Mouse (Mus musculus) CH12.LX (cell line): ENCODE data around the gene Brca1. TPM values are rescaled to one million over a fixed set of nuclear protein-coding genes. Genes with fewer than 3 reads are reported as not detected.
"Not testable (repeated sequence)": the region's sequence is repeated elsewhere in the genome, so short reads cannot be mapped to it uniquely, and the experiment has no call there.

Experiments
- DNase-seq: peaks from one replicate; pipeline ENCODE4 v3.0.0-alpha.2; 2013; ENCODE audit errors: extremely low read depth
- H3K27ac ChIP-seq: 2 replicates; pipeline ENCODE4 v1.5.1; 2012; ENCODE audit warnings: low read depth, mild to moderate bottlenecking, control low read depth, moderate library complexity; ENCODE audit not compliant: insufficient read depth
- H3K27me3 ChIP-seq: replicated peaks from 2 replicates; pipeline ENCODE3; 2012; ENCODE audit warnings: inconsistent platforms
- H3K36me3 ChIP-seq, 2 experiments: replicated peaks in 1 of 2; 2 replicates each; pipeline versions ENCODE3 to v1.6.1; 2012; ENCODE audit warnings: inconsistent platforms in 1 of 2, low read length in 1 of 2, mild to moderate bottlenecking in 1 of 2, mixed read lengths in 1 of 2, moderate library complexity in 1 of 2; ENCODE audit not compliant: control insufficient read depth in 1 of 2, insufficient read depth in 1 of 2
- H3K4me1 ChIP-seq, 2 experiments: 2 replicates each; pipeline ENCODE4 v1.6.1; 2012; ENCODE audit warnings: inconsistent platforms in 1 of 2, moderate library complexity in 1 of 2; ENCODE audit not compliant: insufficient read depth in 2 of 2, control insufficient read depth in 1 of 2
- H3K4me2 ChIP-seq: 2 replicates; pipeline ENCODE4 v1.6.1; 2012; ENCODE audit warnings: low read depth, mild to moderate bottlenecking, control low read depth; ENCODE audit not compliant: poor library complexity, insufficient read depth, severe bottlenecking
- H3K4me3 ChIP-seq, 3 experiments: fragments of 150-350 bp in 1 of 3; sonication (generic) in 1 of 3; replicated peaks in 1 of 3; 2 replicates each; pipeline versions ENCODE3 to v1.5.1; 2011 to 2012; ENCODE audit warnings: low read depth in 2 of 3, low read length in 2 of 3, mild to moderate bottlenecking in 2 of 3, moderate library complexity in 2 of 3, control low read depth in 1 of 3, improper control_type of control experiment in 1 of 3, inconsistent platforms in 1 of 3, mixed read lengths in 1 of 3; ENCODE audit not compliant: poor library complexity in 1 of 3
- H3K79me2 ChIP-seq: replicated peaks from 2 replicates; pipeline ENCODE4 v1.6.1; 2012; ENCODE audit warnings: mild to moderate bottlenecking, moderate library complexity; ENCODE audit not compliant: control insufficient read depth, poor library complexity, insufficient read depth, severe bottlenecking; ENCODE audit errors: extremely low read depth
- H3K9ac ChIP-seq: 2 replicates; pipeline ENCODE4 v1.6.1; 2012; ENCODE audit warnings: low read depth, mild to moderate bottlenecking, control low read depth, moderate library complexity; ENCODE audit not compliant: insufficient read depth
- H3K9me3 ChIP-seq: replicated peaks from 2 replicates; pipeline ENCODE3; 2012; ENCODE audit warnings: low read length, inconsistent platforms, mixed read lengths
- BHLHE40 ChIP-seq: IDR thresholded peaks from 2 replicates; pipeline ENCODE4 v1.6.1; 2011; ENCODE audit warnings: mild to moderate bottlenecking, low read depth, low read length, improper control_type of control experiment
- E2F4 ChIP-seq: IDR thresholded peaks from 2 replicates; pipeline ENCODE4 v1.6.1; 2011; ENCODE audit warnings: low read depth, low read length, improper control_type of control experiment; ENCODE audit not compliant: insufficient replicate concordance
- ELF1 ChIP-seq: IDR thresholded peaks from 2 replicates; pipeline ENCODE4 v1.6.1; 2014; ENCODE audit warnings: low read depth, mild to moderate bottlenecking, inconsistent platforms, low read length, improper control_type of control experiment
- EP300 ChIP-seq: IDR thresholded peaks from 2 replicates; pipeline ENCODE4 v1.6.1; 2011; ENCODE audit warnings: low read length, improper control_type of control experiment
- ETS1 ChIP-seq: conservative IDR thresholded peaks from 2 replicates; pipeline ENCODE4 v1.6.1; 2012; ENCODE audit warnings: low read depth, mild to moderate bottlenecking, inconsistent platforms, low read length, improper control_type of control experiment, moderate library complexity
- GABPA ChIP-seq: IDR thresholded peaks from 2 replicates; pipeline ENCODE4 v1.6.1; 2012; ENCODE audit warnings: low read depth, low read length, improper control_type of control experiment, inconsistent platforms; ENCODE audit not compliant: insufficient replicate concordance
- HCFC1 ChIP-seq: IDR thresholded peaks from 2 replicates; pipeline ENCODE4 v1.6.1; 2012; ENCODE audit warnings: low read depth, mild to moderate bottlenecking, inconsistent platforms, low read length, improper control_type of control experiment
- IRF4 ChIP-seq: IDR thresholded peaks from 2 replicates; pipeline ENCODE4 v1.6.1; 2014; ENCODE audit warnings: low read depth, mild to moderate bottlenecking, inconsistent platforms, low read length, improper control_type of control experiment
- JUN ChIP-seq: IDR thresholded peaks from 2 replicates; pipeline ENCODE4 v1.6.1; 2011; ENCODE audit warnings: low read depth, mild to moderate bottlenecking, low read length, improper control_type of control experiment, moderate library complexity; ENCODE audit not compliant: insufficient read depth
- JUND ChIP-seq: conservative IDR thresholded peaks from 2 replicates; pipeline ENCODE4 v1.6.1; 2011; ENCODE audit warnings: low read depth, low read length, improper control_type of control experiment
- KAT2A ChIP-seq: IDR thresholded peaks from 2 replicates; pipeline ENCODE4 v1.6.1; 2012; ENCODE audit warnings: low read length, improper control_type of control experiment, inconsistent platforms; ENCODE audit not compliant: insufficient replicate concordance
- MAFK ChIP-seq: IDR thresholded peaks from 2 replicates; pipeline ENCODE4 v1.6.1; 2011; ENCODE audit warnings: low read length, improper control_type of control experiment; ENCODE audit not compliant: insufficient replicate concordance
- MAZ ChIP-seq: IDR thresholded peaks from 2 replicates; pipeline ENCODE4 v1.6.1; 2012; ENCODE audit warnings: low read depth, mild to moderate bottlenecking, inconsistent platforms, low read length, improper control_type of control experiment, moderate library complexity
- MEF2A ChIP-seq: IDR thresholded peaks from 2 replicates; pipeline ENCODE4 v1.6.1; 2014; ENCODE audit warnings: low read depth, mild to moderate bottlenecking, inconsistent platforms, low read length, improper control_type of control experiment, borderline replicate concordance
- MYC ChIP-seq: IDR thresholded peaks from 2 replicates; pipeline ENCODE4 v1.6.1; 2011; ENCODE audit warnings: low read depth, mild to moderate bottlenecking, improper control_type of control experiment, low read length
- NELFE ChIP-seq: IDR thresholded peaks from 2 replicates; pipeline ENCODE4 v1.6.1; 2011; ENCODE audit warnings: low read depth, low read length, improper control_type of control experiment
- NRF1 ChIP-seq: IDR thresholded peaks from 2 replicates; pipeline ENCODE4 v1.6.1; 2014; ENCODE audit warnings: low read depth, mild to moderate bottlenecking, inconsistent platforms, low read length, improper control_type of control experiment, moderate library complexity
- POLR2A ChIP-seq: IDR thresholded peaks from 2 replicates; pipeline ENCODE4 v1.6.1; 2011; ENCODE audit warnings: low read depth, mild to moderate bottlenecking, improper control_type of control experiment, low read length
- POLR2AphosphoS2 ChIP-seq: IDR thresholded peaks from 2 replicates; pipeline ENCODE4 v1.6.1; 2011; ENCODE audit warnings: low read depth, low read length, improper control_type of control experiment
- RAD21 ChIP-seq: IDR thresholded peaks from 2 replicates; pipeline ENCODE4 v1.6.1; 2011; ENCODE audit warnings: low read depth, mild to moderate bottlenecking, low read length, improper control_type of control experiment, moderate library complexity
- SMC3 ChIP-seq: IDR thresholded peaks from 2 replicates; pipeline ENCODE4 v1.6.1; 2011; ENCODE audit warnings: low read depth, low read length, improper control_type of control experiment
- TCF12 ChIP-seq: IDR thresholded peaks from 2 replicates; pipeline ENCODE4 v1.6.1; 2014; ENCODE audit warnings: low read depth, mild to moderate bottlenecking, inconsistent platforms, low read length, improper control_type of control experiment
- USF2 ChIP-seq: conservative IDR thresholded peaks from 2 replicates; pipeline ENCODE4 v1.6.1; 2011; ENCODE audit warnings: low read depth, low read length, improper control_type of control experiment
- ZKSCAN1 ChIP-seq: IDR thresholded peaks from 2 replicates; pipeline ENCODE4 v1.6.1; 2012; ENCODE audit warnings: low read depth, inconsistent platforms, low read length, improper control_type of control experiment, borderline replicate concordance
- ZMIZ1 ChIP-seq: IDR thresholded peaks from 2 replicates; pipeline ENCODE4 v1.6.1; 2012; ENCODE audit warnings: low read depth, mild to moderate bottlenecking, inconsistent platforms, low read length, improper control_type of control experiment
- dilution Hi-C: fragments of 300-500 bp; cut with MboI; formaldehyde crosslinking; loops from 2 replicates; pipeline ENCODE4 v1.14.3; 2020; ENCODE audit warnings: low sequenced_read_pairs; ENCODE audit not compliant: extremely low pct_unique_long_range_greater_than_20kb, extremely low pct_ligation_motif_present
- in situ Hi-C: fragments of 300-500 bp; cut with MboI; formaldehyde crosslinking; loops from 3 replicates; pipeline ENCODE4 v1.14.3; 2019; ENCODE audit warnings: low sequenced_read_pairs, low pct_ligation_motif_present, low pct_unique_long_range_greater_than_20kb, mixed read lengths
- polyA plus RNA-seq: library from polyadenylated mRNA; unstranded; fragments of >175 nt; gene quantifications from 2 replicates; pipeline ENCODE4 v1.2.1, GENCODE M21; 2012; ENCODE audit warnings: low read depth; ENCODE audit not compliant: insufficient read length
- total RNA-seq, 2 experiments: library from RNA; depleted of rRNA; stranded (reverse); fragments of 300-350 nt in 1 of 2; fragments of >200 nt in 1 of 2; gene quantifications; 2 replicates each; pipeline ENCODE4 v1.2.3; 2012 to 2014

Brca1 gene
- total and polyA plus RNA-seq, 3 experiments, result 31.3 to 37.5 (median 33.0) TPM

GRCm38 (mm10) chr11:101448274-101448746 is 103.4 kb downstream of the Brca1 start, which contains the start of gene Ifi35 (continued):
- TF ChIP-seq TCF12 (peak; percentile 89), MAZ (peak; percentile 86), ZKSCAN1 (no peak), NRF1 (no peak; the same call in 1 of the 2 replicates), POLR2AphosphoS2 (peak; percentile 63; the same call in 1 of the 2 replicates), SMC3 (no peak), IRF4 (peak; percentile 80), HCFC1 (peak; percentile 41; the same call in 1 of the 2 replicates), ETS1 (peak; percentile 80), MYC (peak; percentile 90), USF2 (no peak), NELFE (peak; percentile 95)

DNA sequence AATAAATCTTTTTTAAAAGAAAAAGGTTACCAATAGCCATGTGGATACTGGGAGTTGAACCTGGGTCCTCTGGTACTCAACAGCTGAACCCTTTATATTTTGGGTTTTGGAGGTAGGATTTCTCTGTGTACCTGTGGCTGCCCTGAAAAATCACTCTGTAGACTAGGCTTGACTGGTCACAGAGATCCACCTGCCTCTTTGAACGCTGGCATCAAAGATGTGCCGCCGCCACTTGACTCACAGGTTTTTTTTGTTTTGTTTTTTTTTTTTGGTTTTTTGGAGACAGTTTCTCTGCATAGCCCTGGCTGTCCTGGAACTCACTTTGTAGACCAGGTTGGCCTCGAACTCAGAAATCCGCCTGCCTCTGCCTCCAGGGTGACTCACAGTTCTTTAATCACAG is 104.0 kb downstream of the Brca1 start:
- Histone ChIP-seq H3K4me2 (peak overlapping the region; percentile 13), H3K4me1 (peaks cover 12 to 62% of the 10 kb centered on the region in 2 experiments), H3K4me3 (peak overlapping the region in 1 of 3 experiments; percentile 68), H3K9ac (no peak overlapping the region), H3K9me3 (no peaks in the 10 kb centered on the region), H3K27ac (0 out of 2 replicates have a peak overlapping the region, but pooled peaks have one; percentile 9), H3K79me2 (peaks cover 32% of the 10 kb centered on the region), H3K36me3 (peaks cover 29 to 49% of the 10 kb centered on the region in 2 experiments), H3K27me3 (no peaks in the 10 kb centered on the region)
- dilution Hi-C loops, result no loop called here
- TF ChIP-seq EP300 (no peak), KAT2A (no peak), GABPA (no peak), USF2 (no peak), MAFK (no peak), ELF1 (no peak), RAD21 (no peak), NELFE (no peak), POLR2A (no peak), IRF4 (no peak), JUND (no peak), POLR2AphosphoS2 (no peak), SMC3 (no peak), JUN (no peak), ZMIZ1 (no peak), E2F4 (no peak), MEF2A (no peak), BHLHE40 (no peak), TCF12 (no peak)
- in situ Hi-C loops, result no loop called here
- no peak for DNase-seq

GRCm38 (mm10) chr11:101446860-101447259 is 104.9 kb downstream of the Brca1 start:
- H3K4me3 ChIP-seq, H3K27ac ChIP-seq, dilution Hi-C loops, H3K27me3 ChIP-seq, H3K4me2 ChIP-seq, DNase-seq, in situ Hi-C loops, H3K9ac ChIP-seq, H3K9me3 ChIP-seq: not testable (repeated sequence)
- Histone ChIP-seq H3K79me2 (peaks cover 37% of the 10 kb centered on the region), H3K36me3 (peaks cover 29 to 41% of the 10 kb centered on the region in 2 experiments), H3K4me1 (peaks cover 12 to 55% of the 10 kb centered on the region in 2 experiments)
